Mouse (Mus musculus): ENCODE measurements around the gene Enpp6. TPM values are rescaled to one million over a fixed set of nuclear protein-coding genes. Genes with fewer than 3 reads are reported as not detected.

Enpp6 gene
- polyA plus RNA-seq, 1 experiment from 2014 or later = 6.1 TPM

- Histone ChIP-seq H3K9me3 (ENCODE audit: control insufficient read depth, low read length) (no peaks in the 10 kb centered on the region), H3K27ac (replicated peaks in 1 of 2; ENCODE audit: control insufficient read depth in 1 of 2, insufficient read depth in 1 of 2, low read depth in 2 of 2, low read length in 2 of 2) (no peak overlapping the region), H3K4me3 (ENCODE audit: control insufficient read depth in 1 of 2, insufficient read depth in 1 of 2, low read depth in 1 of 2, low read length in 2 of 2) (no peak overlapping the region), H3K9ac (ENCODE audit: low read length) (no peak overlapping the region), H3K27me3 (ENCODE audit: control insufficient read depth, insufficient read depth, low read length) (0 out of 2 replicates have a peak, but pooled peaks cover 4% of the 10 kb centered on the region), H3K4me1 (ENCODE audit: control insufficient read depth in 2 of 2, insufficient read depth in 2 of 2, low read length in 2 of 2) (no peaks in the 10 kb centered on the region), H3K36me3 (ENCODE audit: control insufficient read depth, insufficient read depth, low read length) (no peaks in the 10 kb centered on the region), H3K4me2 (ENCODE audit: low read length) (no peak overlapping the region)
- no peak for ATAC-seq (ENCODE audit: insufficient number of reproducible peaks, insufficient read depth, low FRiP score, low read depth)
- 77% methylated on average over 14 of the region's 14 CpGs for WGBS
Observed at GRCm38 (mm10) chr8:46948091-46948757, 38.5 kb upstream of the Enpp6 start.

- no peak overlapping the region for H3K27ac ChIP-seq (replicated peaks in 1 of 2; ENCODE audit: control insufficient read depth in 1 of 2, insufficient read depth in 1 of 2, low read depth in 2 of 2, low read length in 2 of 2)
- no peaks in the 10 kb centered on the region for H3K4me1 ChIP-seq (ENCODE audit: control insufficient read depth in 2 of 2, insufficient read depth in 2 of 2, low read length in 2 of 2)
- no peak for ATAC-seq (ENCODE audit: insufficient number of reproducible peaks, insufficient read depth, low FRiP score, low read depth)
- no peak overlapping the region for H3K4me3 ChIP-seq (ENCODE audit: control insufficient read depth in 1 of 2, insufficient read depth in 1 of 2, low read depth in 1 of 2, low read length in 2 of 2)
- no peak overlapping the region for H3K9ac ChIP-seq (ENCODE audit: low read length)
- H3K27me3 ChIP-seq (ENCODE audit: control insufficient read depth, insufficient read depth, low read length) = no peaks in the 10 kb centered on the region
- no peak overlapping the region for H3K4me2 ChIP-seq (ENCODE audit: low read length)
- H3K36me3 ChIP-seq (ENCODE audit: control insufficient read depth, insufficient read depth, low read length) = no peaks in the 10 kb centered on the region
- 15% methylated on average over 7 of the region's 7 CpGs for WGBS
- no peaks in the 10 kb centered on the region for H3K9me3 ChIP-seq (ENCODE audit: control insufficient read depth, low read length)
Observed at GRCm38 (mm10) chr8:46953472-46953871, 33.2 kb upstream of the Enpp6 start.

- Histone ChIP-seq H3K27me3 (ENCODE audit: control insufficient read depth, insufficient read depth, low read length) (peaks cover 4% of the 10 kb centered on the region; the same call in 1 of the 2 replicates), H3K9me3 (ENCODE audit: control insufficient read depth, low read length) (no peaks in the 10 kb centered on the region), H3K4me3 (ENCODE audit: control insufficient read depth in 1 of 2, insufficient read depth in 1 of 2, low read depth in 1 of 2, low read length in 2 of 2) (no peak overlapping the region), H3K9ac (ENCODE audit: low read length) (no peak overlapping the region), H3K4me2 (ENCODE audit: low read length) (no peak overlapping the region), H3K36me3 (ENCODE audit: control insufficient read depth, insufficient read depth, low read length) (no peaks in the 10 kb centered on the region), H3K4me1 (ENCODE audit: control insufficient read depth in 2 of 2, insufficient read depth in 2 of 2, low read length in 2 of 2) (no peaks in the 10 kb centered on the region), H3K27ac (replicated peaks in 1 of 2; ENCODE audit: control insufficient read depth in 1 of 2, insufficient read depth in 1 of 2, low read depth in 2 of 2, low read length in 2 of 2) (no peak overlapping the region)
- no peak for ATAC-seq (ENCODE audit: insufficient number of reproducible peaks, insufficient read depth, low FRiP score, low read depth)
- WGBS = 45% methylated on average over 10 of the region's 10 CpGs
Observed at GRCm38 (mm10) chr8:46962630-46963427, 23.9 kb upstream of the Enpp6 start.

- Histone ChIP-seq H3K36me3 (ENCODE audit: control insufficient read depth, insufficient read depth, low read length) (no peaks in the 10 kb centered on the region), H3K4me2 (ENCODE audit: low read length) (no peak overlapping the region), H3K4me3 (ENCODE audit: control insufficient read depth in 1 of 2, insufficient read depth in 1 of 2, low read depth in 1 of 2, low read length in 2 of 2) (no peak overlapping the region), H3K27ac (replicated peaks in 1 of 2; ENCODE audit: control insufficient read depth in 1 of 2, insufficient read depth in 1 of 2, low read depth in 2 of 2, low read length in 2 of 2) (no peak overlapping the region), H3K9ac (ENCODE audit: low read length) (no peak overlapping the region), H3K9me3 (ENCODE audit: control insufficient read depth, low read length) (no peaks in the 10 kb centered on the region), H3K27me3 (ENCODE audit: control insufficient read depth, insufficient read depth, low read length) (peaks cover 4% of the 10 kb centered on the region; the same call in 1 of the 2 replicates), H3K4me1 (ENCODE audit: control insufficient read depth in 2 of 2, insufficient read depth in 2 of 2, low read length in 2 of 2) (no peaks in the 10 kb centered on the region)
- 39% methylated on average over 8 of the region's 8 CpGs for WGBS
- no peak for ATAC-seq (ENCODE audit: insufficient number of reproducible peaks, insufficient read depth, low FRiP score, low read depth)
Observed at GRCm38 (mm10) chr8:46963619-46964145, 23.0 kb upstream of the Enpp6 start.

GRCm38 (mm10) chr8:46965812-46966211 lies 20.9 kb upstream of the Enpp6 start:
- WGBS = 47% methylated on average over 12 of the region's 14 CpGs
- no peak for ATAC-seq (ENCODE audit: insufficient number of reproducible peaks, insufficient read depth, low FRiP score, low read depth)

GRCm38 (mm10) chr8:46968721-46969120 lies 18.0 kb upstream of the Enpp6 start:
- Histone ChIP-seq H3K27ac (replicated peaks in 1 of 2; ENCODE audit: control insufficient read depth in 1 of 2, insufficient read depth in 1 of 2, low read depth in 2 of 2, low read length in 2 of 2) (no peak overlapping the region), H3K4me3 (ENCODE audit: control insufficient read depth in 1 of 2, insufficient read depth in 1 of 2, low read depth in 1 of 2, low read length in 2 of 2) (no peak overlapping the region), H3K27me3 (ENCODE audit: control insufficient read depth, insufficient read depth, low read length) (peaks cover 4% of the 10 kb centered on the region; the same call in 1 of the 2 replicates), H3K9me3 (ENCODE audit: control insufficient read depth, low read length) (no peaks in the 10 kb centered on the region), H3K4me2 (ENCODE audit: low read length) (no peak overlapping the region), H3K4me1 (ENCODE audit: control insufficient read depth in 2 of 2, insufficient read depth in 2 of 2, low read length in 2 of 2) (no peaks in the 10 kb centered on the region), H3K9ac (ENCODE audit: low read length) (no peak overlapping the region), H3K36me3 (ENCODE audit: control insufficient read depth, insufficient read depth, low read length) (no peaks in the 10 kb centered on the region)
- ATAC-seq (ENCODE audit: insufficient number of reproducible peaks, insufficient read depth, low FRiP score, low read depth) = no peak
- WGBS = 89% methylated on average over 3 of the region's 3 CpGs

More at GRCm38 (mm10) chr8:46965812-46966211, 20.9 kb upstream of the Enpp6 start:
- H3K27ac ChIP-seq (replicated peaks in 1 of 2; ENCODE audit: control insufficient read depth in 1 of 2, insufficient read depth in 1 of 2, low read depth in 2 of 2, low read length in 2 of 2) = no peak overlapping the region
- no peaks in the 10 kb centered on the region for H3K36me3 ChIP-seq (ENCODE audit: control insufficient read depth, insufficient read depth, low read length)
- H3K9me3 ChIP-seq (ENCODE audit: control insufficient read depth, low read length) = no peaks in the 10 kb centered on the region
- no peak overlapping the region for H3K9ac ChIP-seq (ENCODE audit: low read length)
- H3K27me3 ChIP-seq (ENCODE audit: control insufficient read depth, insufficient read depth, low read length) = peaks cover 4% of the 10 kb centered on the region; the same call in 1 of the 2 replicates
- no peaks in the 10 kb centered on the region for H3K4me1 ChIP-seq (ENCODE audit: control insufficient read depth in 2 of 2, insufficient read depth in 2 of 2, low read length in 2 of 2)
- peak overlapping the region; percentile 29 for H3K4me2 ChIP-seq (ENCODE audit: low read length)
- no peak overlapping the region for H3K4me3 ChIP-seq (ENCODE audit: control insufficient read depth in 1 of 2, insufficient read depth in 1 of 2, low read depth in 1 of 2, low read length in 2 of 2)

- Histone ChIP-seq H3K4me2 (ENCODE audit: low read length) (no peak overlapping the region), H3K4me1 (ENCODE audit: control insufficient read depth in 2 of 2, insufficient read depth in 2 of 2, low read length in 2 of 2) (no peaks in the 10 kb centered on the region), H3K27ac (replicated peaks in 1 of 2; ENCODE audit: control insufficient read depth in 1 of 2, insufficient read depth in 1 of 2, low read depth in 2 of 2, low read length in 2 of 2) (no peak overlapping the region), H3K9ac (ENCODE audit: low read length) (no peak overlapping the region), H3K27me3 (ENCODE audit: control insufficient read depth, insufficient read depth, low read length) (peaks cover 2% of the 10 kb centered on the region; the same call in 1 of the 2 replicates), H3K9me3 (ENCODE audit: control insufficient read depth, low read length) (peaks cover 2% of the 10 kb centered on the region; the same call in 1 of the 2 replicates), H3K36me3 (ENCODE audit: control insufficient read depth, insufficient read depth, low read length) (no peaks in the 10 kb centered on the region), H3K4me3 (ENCODE audit: control insufficient read depth in 1 of 2, insufficient read depth in 1 of 2, low read depth in 1 of 2, low read length in 2 of 2) (no peak overlapping the region)
- no peak for ATAC-seq (ENCODE audit: insufficient number of reproducible peaks, insufficient read depth, low FRiP score, low read depth)
- WGBS = 58% methylated on average over 2 of the region's 2 CpGs
Observed at GRCm38 (mm10) chr8:46969386-46969785, 17.3 kb upstream of the Enpp6 start.

Data from heart, embryonic 14.5 days (tissue).